31 mouse cellular contexts compared by ENCODE assay signal in the genomic region with DNA sequence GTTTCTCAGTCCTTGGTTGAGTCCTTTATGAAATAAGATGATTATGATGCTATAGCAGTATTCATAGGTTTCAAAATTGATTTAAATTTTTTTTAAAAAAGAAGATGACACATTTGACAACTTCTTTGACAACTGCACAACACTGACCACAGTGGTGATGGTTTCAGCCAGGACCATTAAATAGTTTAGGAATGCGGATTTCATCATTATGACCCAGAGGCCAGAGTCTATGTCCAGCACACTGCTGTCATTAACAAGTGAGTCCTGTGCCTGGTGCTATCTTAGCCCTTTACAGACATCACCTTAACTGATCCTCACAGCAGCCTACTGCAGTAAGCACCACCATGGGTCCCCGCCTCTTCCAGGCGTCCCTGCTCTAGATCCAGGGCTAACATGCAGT.
DNase-seq lines count a peak whose midpoint lies in the region; ATAC-seq and TF ChIP-seq lines count a peak whose summit lies in the region.
"Had no signal": no experiment of that assay in that cellular context is flagged by ENCODE, and none has a peak within 500 bp of the region (broad histone marks: within the 10 kb centered on the region; RNA-seq: fewer than 3 reads in every experiment).

No protein-coding gene starts in this region.

- TF ChIP-seq EP300 in liver, postnatal 0 days (IDR thresholded peaks at IDR 0.05; ENCODE audit: low read depth) = no peak

- no peak for TF ChIP-seq POLR2A in liver, adult 2 months (IDR thresholded peaks at IDR 0.05; ENCODE audit: extremely low read depth, insufficient read depth, low read length)

- H3K36me3 ChIP-seq in liver, adult 2 months (ENCODE audit: control insufficient read depth, insufficient read depth, low read length) = no peaks in the 10 kb centered on the region
- no peaks in the 10 kb centered on the region for H3K36me3 ChIP-seq in liver, embryonic 12.5 days
- H3K36me3 ChIP-seq in liver, postnatal 0 days (replicated peaks; ENCODE audit: insufficient read depth, low read length) = no peaks in the 10 kb centered on the region
- H3K36me3 ChIP-seq: embryonic facial prominence, embryonic 10.5 days; embryonic facial prominence, embryonic 15.5 days; forebrain, embryonic 12.5 days; limb, embryonic 10.5 days; limb, embryonic 15.5 days; lung, embryonic 15.5 days had no signal

- peaks cover 24% of the 10 kb centered on the region for H3K4me1 ChIP-seq in liver, adult 2 months (ENCODE audit: control insufficient read depth, insufficient read depth, low read length)
- H3K4me1 ChIP-seq in liver, embryonic 12.5 days = peaks cover 41% of the 10 kb centered on the region
- H3K4me1 ChIP-seq in liver, postnatal 0 days (ENCODE audit: insufficient read depth) = peaks cover 18% of the 10 kb centered on the region

- 50% methylated on average over 3 of the region's 3 CpGs for WGBS in liver, adult 2 months
- 69% methylated on average over 3 of the region's 3 CpGs for WGBS in liver, embryonic 12.5 days (ENCODE audit: insufficient replicate concordance)
- WGBS in liver, postnatal 0 days (ENCODE audit: insufficient replicate concordance) = 64% methylated on average over 3 of the region's 3 CpGs

- no peak overlapping the region for H3K4me3 ChIP-seq in liver, adult 2 months (ENCODE audit: insufficient read depth, low read depth, low read length)
- no peak overlapping the region for H3K4me3 ChIP-seq in liver, embryonic 12.5 days
- no peak overlapping the region for H3K4me3 ChIP-seq in liver, postnatal 0 days (ENCODE audit: low read depth, low read length)
- H3K4me3 ChIP-seq: embryonic facial prominence, embryonic 10.5 days; embryonic facial prominence, embryonic 15.5 days; forebrain, embryonic 12.5 days; limb, embryonic 10.5 days; limb, embryonic 15.5 days; lung, embryonic 15.5 days; midbrain, embryonic 13.5 days had no signal

- 0 out of 2 replicates have a peak, but pooled peaks have one; percentile 10 for ATAC-seq in frontal cortex, adult (ENCODE audit: low TSS enrichment)
- ATAC-seq in liver, embryonic 12.5 days = no peak
- ATAC-seq in liver, postnatal 0 days = peak; percentile 78
- ATAC-seq: activated CD4-positive, CD25-positive, alpha-beta regulatory T cell, adult 4 months; CD4-positive, CD25-positive, alpha-beta regulatory T cell, adult 4 months; forebrain, postnatal 0 days; intestine, embryonic 16.5 days; midbrain, embryonic 13.5 days had no signal

- no peak overlapping the region for H3K4me2 ChIP-seq in liver, embryonic 12.5 days
- no peak overlapping the region for H3K4me2 ChIP-seq in liver, postnatal 0 days (ENCODE audit: low read depth, low read length)
- H3K4me2 ChIP-seq: embryonic facial prominence, embryonic 15.5 days; forebrain, embryonic 12.5 days; heart, embryonic 11.5 days; limb, embryonic 15.5 days; lung, embryonic 15.5 days; midbrain, embryonic 13.5 days had no signal

- H3K27ac ChIP-seq in liver, adult 2 months (replicated peaks; ENCODE audit: insufficient read depth, low read depth, low read length) = peak overlapping the region; percentile 32
- H3K27ac ChIP-seq in liver, embryonic 12.5 days = no peak overlapping the region
- H3K27ac ChIP-seq in liver, postnatal 0 days (ENCODE audit: low read depth) = 0 out of 2 replicates have a peak overlapping the region, but pooled peaks have one; percentile 12
- H3K27ac ChIP-seq: embryonic facial prominence, embryonic 15.5 days; forebrain, embryonic 12.5 days; kidney, postnatal 0 days; limb, embryonic 10.5 days; limb, embryonic 15.5 days; midbrain, embryonic 13.5 days had no signal

- H3K9me3 ChIP-seq in liver, embryonic 12.5 days (replicated peaks) = no peaks in the 10 kb centered on the region
- H3K9me3 ChIP-seq in liver, postnatal 0 days (ENCODE audit: low read length) = no peaks in the 10 kb centered on the region
- H3K9me3 ChIP-seq: embryonic facial prominence, embryonic 10.5 days; embryonic facial prominence, embryonic 15.5 days; forebrain, embryonic 12.5 days; limb, embryonic 10.5 days; limb, embryonic 15.5 days; lung, embryonic 15.5 days; midbrain, embryonic 13.5 days had no signal

- H3K9ac ChIP-seq in liver, adult 2 months (ENCODE audit: low read depth, low read length) = no peak overlapping the region
- no peak overlapping the region for H3K9ac ChIP-seq in liver, embryonic 12.5 days
- no peak overlapping the region for H3K9ac ChIP-seq in liver, postnatal 0 days (replicated peaks)
- H3K9ac ChIP-seq: embryonic facial prominence, embryonic 15.5 days; forebrain, embryonic 12.5 days; forebrain, postnatal 0 days; limb, embryonic 15.5 days; lung, embryonic 15.5 days; midbrain, embryonic 13.5 days had no signal

- H3K79me2 ChIP-seq in liver, adult 2 months (ENCODE audit: control insufficient read depth, insufficient read depth, low read length) = peaks cover 26% of the 10 kb centered on the region

- no peak for DNase-seq in frontal cortex, postnatal 36 days (ENCODE audit: low spot score in 2 of 2)
- DNase-seq in liver, adult 2 months (ENCODE audit: extremely low read depth, low read depth, low spot score) = peak; percentile 91
- DNase-seq in 3134 (ENCODE audit: extremely low read depth, insufficient read length, low spot score) = peak; percentile 80
- no peak for DNase-seq in liver, postnatal 0 days
- DNase-seq in MN1 (ENCODE audit: low spot score) = no peak
- DNase-seq: adrenal gland, adult 2 months; adrenal gland, postnatal 36 days; cerebellum, adult 18-20 months; forebrain, postnatal 0 days; gastrocnemius, postnatal 36 days; heart, adult 18-20 months; heart, postnatal 36 days; kidney, adult 8-10 months; kidney, postnatal 4 days; layer of hippocampus, postnatal 36 days; spleen, adult 18-20 months; thymus, postnatal 14 days had no signal

- H3K27me3 ChIP-seq in liver, adult 2 months (ENCODE audit: control insufficient read depth, insufficient read depth, low read length) = no peaks in the 10 kb centered on the region
- H3K27me3 ChIP-seq in liver, embryonic 12.5 days (replicated peaks) = peaks cover 27% of the 10 kb centered on the region
- H3K27me3 ChIP-seq in liver, postnatal 0 days (ENCODE audit: insufficient read depth, low read length) = 0 out of 2 replicates have a peak, but pooled peaks cover 4% of the 10 kb centered on the region
- H3K27me3 ChIP-seq: embryonic facial prominence, embryonic 15.5 days; lung, embryonic 15.5 days; midbrain, embryonic 13.5 days had no signal

- no peak for TF ChIP-seq CTCF in liver, adult 2 months (IDR thresholded peaks at IDR 0.05; ENCODE audit: low read depth, low read length)
- no peak for TF ChIP-seq CTCF in liver, postnatal 0 days (IDR thresholded peaks at IDR 0.05; ENCODE audit: low read depth)

Comparison
In these comparisons a context has a peak if more than half of its experiments do, and no peak if none do; other contexts are left out.
1. DNase-seq: peak in liver, adult 2 months (single experiment) and 3134 (single experiment); none in frontal cortex, postnatal 36 days (0 of 2), liver, postnatal 0 days (single experiment) and MN1 (single experiment).